Mouse (Mus musculus) neural tube, embryonic 11.5 days (tissue): ENCODE results near the gene Mmrn1. TPM values are rescaled to one million over a fixed set of nuclear protein-coding genes. Genes with fewer than 3 reads are reported as not detected.

ENCODE experiments used
- ATAC-seq: fragments of 200-750 bp; cut with Nextera tagmentation; 2 replicates; pipeline ENCODE4 v1.8.0; 2017; ENCODE audit warnings: moderate number of reproducible peaks, mild to moderate bottlenecking, moderate TSS enrichment, moderate library complexity; ENCODE audit not compliant: insufficient read depth, low FRiP score, low TSS enrichment
- DNase-seq: peaks from one replicate; pipeline ENCODE4 v3.0.0-alpha.2; 2015; ENCODE audit warnings: low spot score
- H3K27ac ChIP-seq: fragments of 300-500 bp; sonication (generic); 2 replicates; pipeline ENCODE4 v1.5.1; 2014; ENCODE audit warnings: low read depth, mild to moderate bottlenecking, low read length
- H3K27me3 ChIP-seq: fragments of 300-500 bp; sonication (generic); 2 replicates; pipeline ENCODE4 v1.6.1; 2014; ENCODE audit warnings: mild to moderate bottlenecking, low read length, mixed read lengths; ENCODE audit not compliant: control insufficient read depth, insufficient read depth
- H3K36me3 ChIP-seq: fragments of 300-500 bp; sonication (generic); 2 replicates; pipeline ENCODE4 v1.6.1; 2014; ENCODE audit warnings: mild to moderate bottlenecking, low read length, moderate library complexity, mixed read lengths; ENCODE audit not compliant: control insufficient read depth, insufficient read depth
- H3K4me1 ChIP-seq: fragments of 300-500 bp; sonication (generic); 2 replicates; pipeline ENCODE4 v1.6.1; 2014; ENCODE audit warnings: low read length, mixed read lengths; ENCODE audit not compliant: control insufficient read depth, insufficient read depth
- H3K4me2 ChIP-seq: fragments of 300-500 bp; sonication (generic); 2 replicates; pipeline ENCODE4 v1.6.1; 2014; ENCODE audit warnings: low read depth, mild to moderate bottlenecking, moderate library complexity
- H3K4me3 ChIP-seq: fragments of 300-500 bp; sonication (generic); 2 replicates; pipeline ENCODE4 v1.5.1; 2014; ENCODE audit warnings: low read depth, low read length
- H3K9ac ChIP-seq: fragments of 300-500 bp; sonication (generic); 2 replicates; pipeline ENCODE4 v1.6.1; 2014; ENCODE audit warnings: mild to moderate bottlenecking, low read length
- H3K9me3 ChIP-seq: fragments of 300-500 bp; sonication (generic); 2 replicates; pipeline ENCODE4 v1.6.1; 2016; ENCODE audit warnings: low read length; ENCODE audit not compliant: control insufficient read depth
- WGBS: fragments of 180-500 bp; shearing (Covaris S2); extraction: QIAGEN DNeasy Blood & Tissue Kit; methylation state at CpG from one replicate; pipeline ENCODE4 v1.1.7; 2014; 5-methylcytosine and 5-hydroxymethylcytosine counted together
- polyA plus RNA-seq: library from polyadenylated mRNA; unstranded; fragments of >200 nt; fragmentation: Nextera tagmentation; extraction: Ambion mirVana; gene quantifications from 2 replicates; pipeline ENCODE4 v1.2.1, GENCODE M21; 2014

Mmrn1 gene
- polyA plus RNA-seq, 1 experiment from 2014 or later = 7.8 TPM

GRCm38 (mm10) chr6:60950415-60950814 lies 25.6 kb downstream of the Mmrn1 start:
- H3K36me3 ChIP-seq = no peaks in the 10 kb centered on the region
- 0 out of 2 replicates have a peak, but pooled peaks have one; percentile 69 for ATAC-seq
- no peak overlapping the region for H3K27ac ChIP-seq
- H3K4me1 ChIP-seq = no peaks in the 10 kb centered on the region
- no peaks in the 10 kb centered on the region for H3K9me3 ChIP-seq
- no peak overlapping the region for H3K4me2 ChIP-seq
- no peak for DNase-seq
- no peak overlapping the region for H3K9ac ChIP-seq
- no peak overlapping the region for H3K4me3 ChIP-seq
- no peaks in the 10 kb centered on the region for H3K27me3 ChIP-seq
- WGBS = 67% methylated on average over 3 of the region's 3 CpGs

- WGBS = 76% methylated on average over 2 of the region's 2 CpGs
- no peak for ATAC-seq
- no peak overlapping the region for H3K27ac ChIP-seq
Observed at GRCm38 (mm10) chr6:60961285-60961684, 36.5 kb downstream of the Mmrn1 start.

GRCm38 (mm10) chr6:60961838-60962237 lies 37.1 kb downstream of the Mmrn1 start:
- Histone ChIP-seq H3K36me3 (no peaks in the 10 kb centered on the region), H3K9ac (no peak overlapping the region), H3K27ac (no peak overlapping the region), H3K27me3 (no peaks in the 10 kb centered on the region), H3K4me3 (no peak overlapping the region), H3K4me2 (no peak overlapping the region), H3K9me3 (no peaks in the 10 kb centered on the region), H3K4me1 (no peaks in the 10 kb centered on the region)
- DNase-seq (no peak), ATAC-seq (no peak)
- WGBS = 46% methylated on average over 2 of the region's 2 CpGs

More at GRCm38 (mm10) chr6:60961285-60961684, 36.5 kb downstream of the Mmrn1 start:
- Histone ChIP-seq H3K4me2 (no peak overlapping the region), H3K36me3 (no peaks in the 10 kb centered on the region), H3K9me3 (no peaks in the 10 kb centered on the region), H3K27me3 (no peaks in the 10 kb centered on the region), H3K4me3 (no peak overlapping the region), H3K4me1 (no peaks in the 10 kb centered on the region), H3K9ac (no peak overlapping the region)
- DNase-seq = no peak

GRCm38 (mm10) chr6:60962668-60963067 lies 37.9 kb downstream of the Mmrn1 start:
- Histone ChIP-seq H3K36me3 (no peaks in the 10 kb centered on the region), H3K4me1 (no peaks in the 10 kb centered on the region), H3K4me2 (no peak overlapping the region), H3K9ac (no peak overlapping the region), H3K4me3 (no peak overlapping the region), H3K27ac (no peak overlapping the region), H3K9me3 (no peaks in the 10 kb centered on the region), H3K27me3 (no peaks in the 10 kb centered on the region)
- 72% methylated on average over 2 of the region's 2 CpGs for WGBS
- DNase-seq (no peak), ATAC-seq (no peak)

- H3K4me2 ChIP-seq = no peak overlapping the region
- no peaks in the 10 kb centered on the region for H3K36me3 ChIP-seq
- H3K9me3 ChIP-seq = no peaks in the 10 kb centered on the region
- no peaks in the 10 kb centered on the region for H3K4me1 ChIP-seq
- no peak for DNase-seq
- no peak for ATAC-seq
- H3K27ac ChIP-seq = no peak overlapping the region
- 76% methylated on average over 1 of the region's 1 CpGs for WGBS
- no peaks in the 10 kb centered on the region for H3K27me3 ChIP-seq
- H3K4me3 ChIP-seq = no peak overlapping the region
- no peak overlapping the region for H3K9ac ChIP-seq
Observed at GRCm38 (mm10) chr6:60963726-60964125, 39.0 kb downstream of the Mmrn1 start.

GRCm38 (mm10) chr6:60966931-60967330 lies 42.2 kb downstream of the Mmrn1 start:
- Histone ChIP-seq H3K9ac (no peak overlapping the region), H3K36me3 (no peaks in the 10 kb centered on the region), H3K4me3 (no peak overlapping the region), H3K27ac (no peak overlapping the region), H3K9me3 (no peaks in the 10 kb centered on the region), H3K4me1 (no peaks in the 10 kb centered on the region), H3K27me3 (no peaks in the 10 kb centered on the region), H3K4me2 (no peak overlapping the region)
- no peak for DNase-seq
- 85% methylated on average over 4 of the region's 4 CpGs for WGBS
- ATAC-seq = no peak

- 87% methylated on average over 6 of the region's 6 CpGs for WGBS
Observed at GRCm38 (mm10) chr6:60969407-60969806, 44.6 kb downstream of the Mmrn1 start.

GRCm38 (mm10) chr6:60970811-60971210 lies 46.0 kb downstream of the Mmrn1 start:
- Histone ChIP-seq H3K4me2 (no peak overlapping the region), H3K4me3 (no peak overlapping the region), H3K9me3 (no peaks in the 10 kb centered on the region), H3K27me3 (no peaks in the 10 kb centered on the region), H3K4me1 (no peaks in the 10 kb centered on the region), H3K36me3 (no peaks in the 10 kb centered on the region), H3K9ac (no peak overlapping the region), H3K27ac (no peak overlapping the region)
- ATAC-seq = no peak
- 76% methylated on average over 2 of the region's 2 CpGs for WGBS
- no peak for DNase-seq

More at GRCm38 (mm10) chr6:60969407-60969806, 44.6 kb downstream of the Mmrn1 start:
- no peak overlapping the region for H3K9ac ChIP-seq
- ATAC-seq (no peak), DNase-seq (no peak)
- no peaks in the 10 kb centered on the region for H3K36me3 ChIP-seq
- H3K4me3 ChIP-seq = no peak overlapping the region
- H3K4me2 ChIP-seq = no peak overlapping the region
- H3K9me3 ChIP-seq = no peaks in the 10 kb centered on the region
- no peaks in the 10 kb centered on the region for H3K4me1 ChIP-seq
- no peaks in the 10 kb centered on the region for H3K27me3 ChIP-seq
- no peak overlapping the region for H3K27ac ChIP-seq

GRCm38 (mm10) chr6:60978610-60979009 lies 53.8 kb downstream of the Mmrn1 start:
- Histone ChIP-seq H3K9ac (no peak overlapping the region), H3K27me3 (no peaks in the 10 kb centered on the region), H3K4me2 (no peak overlapping the region), H3K4me3 (no peak overlapping the region), H3K9me3 (no peaks in the 10 kb centered on the region), H3K27ac (no peak overlapping the region), H3K4me1 (no peaks in the 10 kb centered on the region), H3K36me3 (no peaks in the 10 kb centered on the region)
- DNase-seq (no peak), ATAC-seq (no peak)
- 75% methylated on average over 1 of the region's 1 CpGs for WGBS
